Mouse (Mus musculus): ENCODE results near the gene Tacc2.
"Not testable (repeated sequence)": the region's sequence is repeated elsewhere in the genome, so short reads cannot be mapped to it uniquely, and the experiment has no call there.

Gene Tacc2

DNA sequence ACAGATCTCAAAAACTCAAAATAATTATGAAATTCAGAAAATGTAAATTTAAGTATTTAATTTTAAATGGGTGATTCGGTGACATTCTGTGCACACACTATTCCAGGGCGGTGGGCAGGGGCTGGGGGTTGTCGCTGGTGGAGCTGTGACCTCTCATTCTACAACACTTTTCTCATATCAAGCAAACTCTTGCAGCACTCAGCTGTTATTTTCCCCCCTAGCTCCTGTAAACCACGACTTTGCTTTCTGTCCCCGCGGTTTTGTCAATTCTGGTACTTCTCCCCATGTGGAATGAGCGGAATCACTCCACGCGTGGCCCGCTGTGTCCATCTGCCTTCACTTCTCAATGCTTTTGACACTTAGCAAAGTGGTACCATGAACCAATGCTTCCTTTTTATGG, 3.5 kb upstream of the Tacc2 start:
- no peak for DNase-seq

DNA sequence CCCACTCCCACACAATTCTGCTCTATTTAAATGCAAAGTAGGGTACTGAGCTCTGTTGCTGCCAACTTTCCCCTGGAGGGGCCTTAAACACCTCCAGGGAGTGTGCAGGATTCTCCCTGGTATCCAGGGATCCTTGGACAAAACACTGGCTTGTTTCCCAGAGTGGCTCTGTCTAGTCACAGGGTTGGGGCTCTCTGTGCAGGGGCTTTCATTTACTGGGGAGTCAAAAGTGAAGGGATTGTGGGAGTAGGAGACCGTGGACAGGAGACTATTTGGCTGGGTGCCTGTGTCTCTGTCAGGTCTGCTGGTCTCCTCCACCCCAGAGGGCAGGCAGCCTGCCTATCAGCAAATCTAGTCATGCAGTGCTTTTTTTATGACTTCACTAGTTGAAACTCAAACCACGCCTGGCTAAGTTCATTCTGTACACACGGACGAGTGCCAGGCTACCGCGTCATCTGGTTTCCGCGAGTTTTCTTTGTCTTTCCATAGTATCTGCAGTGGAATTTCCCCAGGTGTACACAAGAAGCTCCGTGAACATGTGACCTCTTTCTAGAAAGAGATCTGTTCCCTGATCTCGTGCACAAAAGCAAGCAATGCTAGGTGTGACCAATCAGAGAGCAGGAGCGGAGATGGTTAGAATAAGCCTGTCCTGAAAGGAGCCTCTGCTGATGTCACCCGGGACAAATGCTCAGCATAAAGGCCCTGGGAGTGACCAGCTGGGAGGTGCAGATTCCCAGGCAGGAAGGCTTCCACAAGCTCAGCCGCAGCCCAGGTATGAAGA, 2.8 kb upstream of the Tacc2 start:
- DNase-seq, result no peak

DNA sequence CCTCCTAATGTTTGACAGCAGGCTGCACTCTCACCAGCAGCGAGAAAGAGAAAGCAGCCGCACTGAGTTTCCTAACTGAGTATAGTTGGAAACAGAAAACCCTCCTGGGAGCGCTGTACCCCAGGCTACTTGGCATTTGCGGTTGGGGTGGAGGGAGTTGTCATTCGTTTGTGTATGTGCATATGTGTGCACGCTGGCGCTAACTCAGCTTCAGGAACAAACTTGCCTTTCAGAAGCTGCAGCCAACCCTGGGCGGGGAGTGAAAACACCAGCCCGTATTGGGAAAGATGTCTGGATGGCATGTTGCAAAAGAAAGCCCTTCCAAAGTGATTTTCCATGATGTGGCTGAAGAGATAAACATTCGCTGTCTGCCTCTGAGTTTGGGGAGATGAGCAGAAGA, 257 bp upstream of the Tacc2 start:
- DNase-seq, result no peak

DNA sequence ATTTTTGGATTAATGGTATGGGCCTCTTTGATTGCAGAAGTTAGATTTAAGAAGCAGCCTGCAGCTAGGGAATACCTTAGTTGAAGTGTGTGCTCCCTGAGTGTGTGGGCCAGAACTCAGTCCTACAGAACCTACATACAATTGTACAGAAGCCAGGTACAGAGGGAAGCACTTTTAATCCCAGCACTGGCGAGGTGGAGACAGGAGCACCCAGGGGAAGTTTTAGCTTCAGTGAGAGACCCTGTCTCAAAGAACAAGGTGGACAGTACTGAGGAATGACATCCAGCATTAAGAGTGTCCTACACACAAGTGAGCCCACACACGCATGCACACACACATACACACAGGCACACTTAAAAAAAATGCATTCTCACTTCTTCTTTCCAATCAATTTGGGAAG, 828 bp downstream of the Tacc2 start:
- no peak for DNase-seq

DNA sequence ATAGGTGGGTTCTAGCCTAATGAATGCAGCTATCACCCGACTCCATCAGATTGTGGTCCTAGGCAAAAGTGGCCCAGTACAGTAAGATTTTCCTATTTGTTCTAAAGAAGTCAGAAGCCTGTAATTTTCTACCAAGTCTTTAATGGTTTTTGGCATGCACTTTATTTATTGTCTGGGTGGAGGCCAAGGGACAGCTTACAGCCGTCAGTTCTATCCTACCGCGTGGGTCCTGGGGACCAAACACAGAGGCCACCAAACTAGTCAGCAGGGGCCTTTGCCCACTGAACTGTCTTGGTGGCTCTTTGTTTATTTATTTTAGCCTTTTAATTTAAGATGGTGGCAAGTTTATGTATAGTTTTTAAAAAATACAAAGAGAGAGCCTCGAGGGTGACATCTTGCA, 1.4 kb downstream of the Tacc2 start:
- DNase-seq, result no peak

DNA sequence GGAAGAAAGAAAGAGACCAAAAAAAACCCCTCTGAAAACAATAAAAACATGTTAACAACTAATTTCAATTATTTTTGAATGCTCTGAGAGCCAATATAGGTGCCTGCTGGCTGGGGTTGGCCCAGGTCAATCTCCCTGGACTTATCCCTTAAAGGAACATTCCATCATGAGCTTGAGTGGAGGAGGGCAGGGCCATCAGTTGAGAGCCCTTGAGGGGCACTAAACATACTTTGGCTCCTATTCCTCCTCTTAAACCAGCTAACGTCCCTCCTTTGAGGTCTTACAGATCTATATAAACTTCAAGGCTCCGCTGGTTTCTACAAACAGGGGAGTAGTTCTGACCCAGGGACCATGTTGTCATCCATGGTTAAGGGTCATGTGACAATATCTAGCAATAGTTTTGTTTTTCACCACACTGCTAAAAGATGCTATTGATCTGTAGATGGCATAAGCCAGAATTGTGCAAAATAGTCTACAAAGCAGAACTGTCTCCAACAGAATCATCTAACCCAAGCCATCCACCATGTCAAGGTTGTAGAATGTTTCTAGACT, 9.4 kb downstream of the Tacc2 start:
- no peak for DNase-seq

DNA sequence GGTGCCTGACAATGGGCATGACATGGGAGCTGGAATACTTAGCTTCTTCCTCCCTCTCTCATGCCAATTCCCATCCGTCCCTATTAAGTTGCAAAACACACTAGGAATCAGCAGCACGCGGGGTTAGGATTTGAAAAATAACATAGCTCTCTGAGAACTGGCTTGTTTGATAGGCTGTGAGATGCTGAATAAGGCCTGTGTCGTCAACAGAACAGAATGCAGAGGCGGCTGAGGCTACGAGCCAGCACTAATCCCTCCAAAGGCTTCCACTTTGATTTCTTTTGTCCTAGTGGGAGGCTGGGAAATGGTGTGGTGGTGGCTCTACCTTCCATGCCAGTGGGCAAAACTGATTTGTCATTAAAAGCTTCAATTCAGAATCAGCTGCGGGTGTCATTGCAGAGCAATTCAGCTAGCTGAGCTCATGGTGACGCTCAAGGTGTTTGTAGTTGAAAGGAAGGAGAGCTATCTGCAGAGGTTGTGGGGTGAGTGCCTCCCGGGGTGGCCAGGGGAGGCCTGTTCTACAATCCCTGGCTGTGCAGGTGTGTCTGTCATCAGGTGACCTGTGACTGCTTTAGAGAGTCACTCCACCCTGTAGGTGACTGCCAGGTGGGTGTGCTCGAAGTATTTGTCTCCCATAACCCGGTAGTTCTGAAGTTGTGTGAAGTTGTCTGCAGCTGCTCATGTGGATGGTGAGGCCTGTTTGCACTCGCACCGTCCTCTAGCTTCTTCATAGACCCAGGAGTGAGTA, 13.0 kb downstream of the Tacc2 start:
- no peak for DNase-seq

DNA sequence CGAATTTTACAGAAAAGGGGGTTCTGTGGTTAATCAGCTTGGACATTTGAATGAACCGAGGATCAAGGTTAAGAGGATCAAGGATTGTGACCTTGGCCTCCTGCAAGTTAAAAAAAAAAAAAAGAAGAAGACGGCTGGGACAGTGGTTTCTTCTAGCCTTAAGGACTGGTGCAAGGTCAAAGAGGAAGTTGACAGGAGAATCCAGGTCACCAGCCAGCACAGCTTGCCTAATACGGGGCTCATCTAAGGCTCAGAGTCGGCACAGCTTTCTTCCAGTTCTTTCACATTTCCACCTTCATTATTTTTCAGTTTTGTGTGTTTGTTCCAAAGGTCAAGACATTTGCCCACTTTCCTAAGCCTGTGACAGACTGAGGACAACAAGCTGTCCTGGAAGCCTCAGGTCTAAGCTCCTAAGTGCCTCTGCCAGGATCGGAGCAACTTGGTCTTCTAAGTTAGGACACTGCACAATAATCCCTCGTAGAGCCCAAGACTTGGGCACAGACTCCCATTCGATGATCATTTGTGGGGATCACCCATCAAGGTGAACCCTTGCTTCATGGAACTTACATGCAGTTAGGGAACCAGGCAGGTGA, 13.7 kb downstream of the Tacc2 start:
- DNase-seq, result no peak

DNA sequence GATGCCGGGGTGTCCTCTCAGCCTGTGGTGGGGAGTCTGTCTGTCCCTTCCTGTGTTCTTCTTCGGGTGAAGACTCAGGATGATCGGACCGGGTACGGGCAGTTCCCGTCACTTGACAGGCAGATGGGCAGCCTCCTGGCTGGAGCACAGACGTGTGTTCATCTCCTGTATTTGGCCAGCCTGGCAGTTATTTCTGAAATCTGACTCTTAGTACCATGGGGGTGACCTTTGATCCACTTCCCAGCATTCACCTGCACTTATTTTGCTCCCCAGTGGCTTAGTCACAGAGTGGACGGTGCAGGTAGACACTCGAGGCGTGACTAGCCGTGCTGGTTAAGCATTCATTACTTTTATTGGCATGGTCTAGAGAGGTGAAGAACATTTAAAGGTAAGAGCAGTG, 15.7 kb downstream of the Tacc2 start:
- not testable (repeated sequence) for DNase-seq

DNA sequence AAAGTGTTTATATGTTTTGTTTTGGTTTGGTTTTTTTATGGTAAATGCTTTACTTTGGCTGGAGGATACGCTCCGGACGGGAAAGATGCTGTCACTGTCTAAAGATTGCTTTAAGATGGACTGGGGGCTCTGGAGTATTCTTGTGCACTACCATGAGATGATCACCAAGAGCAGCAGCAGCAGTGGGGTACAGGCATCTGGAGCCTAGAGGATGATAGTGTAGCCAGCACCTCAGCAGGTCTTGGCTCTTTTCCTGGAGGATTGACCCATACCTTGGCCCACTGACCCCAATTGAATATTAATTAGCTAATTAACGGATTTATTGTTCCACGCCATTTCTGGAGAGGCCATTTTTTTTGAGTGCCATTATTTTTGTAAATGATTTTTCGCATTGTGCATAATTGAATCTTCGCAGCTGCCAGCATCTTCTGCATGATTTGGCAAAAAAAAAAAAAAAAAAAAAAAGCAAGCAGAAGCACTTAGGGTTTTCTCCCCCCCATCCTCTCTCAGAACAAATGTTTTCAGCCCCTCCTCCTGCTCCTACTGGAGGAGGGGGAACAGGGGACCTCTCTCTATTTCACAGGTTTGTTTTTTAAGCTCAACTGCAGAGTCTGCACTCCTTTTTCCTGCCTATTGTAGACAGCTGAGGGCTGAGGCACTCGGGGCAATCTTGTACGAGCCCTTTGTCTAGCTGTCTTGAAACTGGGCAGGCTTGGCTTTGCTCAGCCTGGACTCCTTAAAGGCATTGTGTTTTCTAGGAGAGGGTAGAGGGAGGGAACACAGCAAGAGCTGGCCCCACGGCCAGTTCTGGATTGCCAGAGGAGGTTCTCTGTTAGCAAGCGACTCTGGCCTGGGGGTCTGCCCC, 16.4 kb downstream of the Tacc2 start:
- DNase-seq, result peak; percentile 24

DNA sequence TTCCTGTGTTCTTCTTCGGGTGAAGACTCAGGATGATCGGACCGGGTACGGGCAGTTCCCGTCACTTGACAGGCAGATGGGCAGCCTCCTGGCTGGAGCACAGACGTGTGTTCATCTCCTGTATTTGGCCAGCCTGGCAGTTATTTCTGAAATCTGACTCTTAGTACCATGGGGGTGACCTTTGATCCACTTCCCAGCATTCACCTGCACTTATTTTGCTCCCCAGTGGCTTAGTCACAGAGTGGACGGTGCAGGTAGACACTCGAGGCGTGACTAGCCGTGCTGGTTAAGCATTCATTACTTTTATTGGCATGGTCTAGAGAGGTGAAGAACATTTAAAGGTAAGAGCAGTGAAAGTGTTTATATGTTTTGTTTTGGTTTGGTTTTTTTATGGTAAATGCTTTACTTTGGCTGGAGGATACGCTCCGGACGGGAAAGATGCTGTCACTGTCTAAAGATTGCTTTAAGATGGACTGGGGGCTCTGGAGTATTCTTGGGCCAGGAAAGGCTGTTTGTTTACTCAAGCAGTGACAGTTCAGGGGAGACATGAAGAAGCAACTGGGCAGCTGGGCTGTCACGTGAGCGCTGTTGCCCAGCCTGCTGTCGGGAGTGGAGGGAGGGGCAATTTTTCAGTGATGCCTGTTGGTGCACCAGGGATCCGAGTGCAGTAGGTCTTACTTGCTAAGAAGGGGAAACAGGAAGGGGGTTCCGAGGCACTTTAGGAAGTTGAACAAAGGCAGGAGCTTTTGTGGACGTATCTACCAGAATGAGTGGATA, 19.0 kb downstream of the Tacc2 start:
- not testable (repeated sequence) for DNase-seq

DNA sequence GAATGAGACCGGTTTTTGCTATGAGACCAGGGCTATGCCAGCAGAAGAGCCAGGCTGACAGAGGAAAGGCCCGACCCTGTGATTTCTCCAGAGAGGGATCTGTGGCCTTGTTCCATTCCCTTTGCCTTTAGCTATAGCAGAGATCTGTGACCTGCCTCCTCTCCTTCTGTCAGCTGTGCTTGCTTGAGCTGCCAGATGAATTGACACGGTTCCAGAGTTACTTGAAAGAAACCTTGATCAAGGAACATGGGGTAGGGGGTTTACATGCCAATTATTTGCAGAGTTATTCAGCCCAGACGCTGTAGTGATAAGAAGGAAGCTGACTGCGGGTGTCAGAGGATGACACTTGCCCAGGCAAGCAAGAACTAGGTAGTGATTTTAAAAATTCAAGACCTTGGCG, 20.3 kb downstream of the Tacc2 start:
- DNase-seq, result no peak

DNA sequence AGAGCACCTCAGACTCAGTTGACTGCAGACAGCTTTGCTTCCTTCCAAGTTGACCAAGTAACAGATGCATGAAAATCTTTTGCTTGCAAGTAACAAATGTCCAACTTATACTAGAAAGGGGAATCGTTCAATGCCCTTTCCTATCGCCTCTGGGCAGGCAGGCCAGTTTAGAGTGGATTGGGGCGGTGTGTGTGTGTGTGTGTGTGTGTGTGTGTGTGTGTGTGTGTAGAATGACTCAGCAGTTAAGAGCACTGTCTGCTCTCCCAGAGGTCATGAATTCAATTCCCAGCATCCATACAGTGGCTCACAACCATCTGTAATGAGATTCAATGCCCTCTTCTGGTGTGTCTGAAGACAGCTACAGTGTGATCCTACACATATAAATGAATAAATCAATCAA, 22.8 kb downstream of the Tacc2 start:
- DNase-seq, result no peak

DNA sequence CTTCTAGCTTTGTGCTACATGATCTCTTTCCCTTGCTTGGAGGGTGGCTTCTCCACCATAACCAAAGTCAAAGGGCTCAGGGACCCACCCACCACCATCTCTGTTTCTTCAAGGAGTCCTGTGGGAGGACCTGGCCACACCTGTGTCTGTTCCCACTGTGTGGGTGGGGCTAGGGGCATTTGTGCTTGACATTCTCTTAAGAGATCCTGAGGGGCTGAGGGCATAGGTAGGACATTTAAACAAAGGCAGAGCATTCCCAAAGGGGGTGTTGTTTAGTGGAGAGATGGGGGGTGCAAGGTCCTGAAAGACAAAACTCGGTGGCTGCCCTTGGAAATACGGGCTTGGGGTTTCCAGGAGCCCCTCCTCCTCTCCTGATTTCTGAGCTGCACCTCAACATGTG, 23.3 kb downstream of the Tacc2 start:
- no peak for DNase-seq

DNA sequence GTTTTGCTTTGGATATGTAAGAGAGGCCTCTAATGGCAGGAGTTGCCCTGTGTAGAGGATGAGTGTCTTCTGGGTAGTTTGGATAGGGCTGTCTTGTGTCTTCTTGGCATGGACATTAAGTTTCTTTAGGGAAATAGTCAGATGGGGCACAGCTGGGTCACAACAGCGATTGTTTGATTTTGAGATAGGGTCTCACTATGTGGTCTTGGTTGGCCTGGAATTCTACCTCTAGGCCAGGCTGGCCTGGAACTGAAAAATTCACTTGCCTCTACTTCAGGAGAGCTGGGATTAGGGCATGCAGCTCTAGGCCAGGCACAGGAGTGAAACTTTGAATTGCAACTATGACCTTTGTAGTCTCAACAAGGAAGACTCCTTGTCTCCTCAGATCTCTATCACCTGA, 25.6 kb downstream of the Tacc2 start:
- DNase-seq, result no peak

DNA sequence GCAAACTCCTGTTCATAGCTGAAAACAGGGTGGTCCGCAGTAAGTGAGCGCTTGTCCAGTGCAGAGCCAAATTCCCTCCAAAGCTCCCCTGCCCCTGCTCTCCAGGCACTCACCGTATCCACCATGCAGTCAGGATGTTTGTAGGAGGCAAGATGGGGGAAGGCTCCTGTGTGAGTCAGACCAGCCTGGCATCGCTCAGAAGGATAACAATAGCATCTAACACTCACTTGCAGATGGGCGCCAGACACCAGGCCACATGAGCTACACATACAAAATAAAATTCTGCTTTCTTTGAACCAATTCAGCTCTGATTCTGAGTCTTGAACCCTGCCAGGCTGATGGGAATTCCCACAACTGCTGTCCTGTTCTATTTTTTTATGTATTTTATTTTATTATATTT, 26.3 kb downstream of the Tacc2 start:
- no peak for DNase-seq

DNA sequence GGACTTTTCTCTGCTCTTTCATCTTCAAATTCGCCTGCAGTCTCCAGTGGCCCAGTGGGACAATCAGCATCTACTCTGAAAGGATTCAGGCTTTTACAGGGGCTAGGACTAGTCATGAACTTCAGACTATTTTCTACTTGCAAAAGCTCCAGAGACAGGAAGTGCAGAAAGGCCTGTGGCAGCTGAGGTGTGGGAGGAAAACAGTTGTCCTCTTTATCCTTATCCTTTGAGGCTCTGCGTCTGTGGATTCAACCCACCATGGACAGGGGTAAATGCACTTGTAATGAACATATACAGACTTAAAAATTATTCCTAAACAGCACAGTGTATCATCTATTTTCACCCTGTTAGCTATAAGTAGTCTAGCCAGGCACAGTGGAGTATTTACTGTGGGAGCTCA, 27.2 kb downstream of the Tacc2 start:
- DNase-seq, result no peak

DNA sequence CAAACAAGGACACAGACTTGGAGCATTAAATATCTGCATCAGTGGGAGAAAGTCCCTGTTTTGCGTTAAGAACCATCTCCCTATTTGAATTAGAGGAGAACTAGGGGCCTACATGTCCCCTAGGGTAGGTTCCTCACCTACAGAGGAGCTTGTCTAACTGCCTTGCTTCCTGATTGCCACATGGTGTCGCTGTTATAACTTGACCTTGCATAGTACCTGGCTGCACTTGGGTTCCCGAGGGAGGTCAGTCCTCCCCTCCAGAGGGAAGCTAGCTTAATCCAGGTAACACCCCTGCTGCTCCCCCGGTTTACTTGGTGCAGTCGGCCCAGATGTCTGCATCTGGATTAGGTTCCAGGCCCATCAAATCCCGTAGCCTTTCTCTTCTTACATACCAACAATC, 27.9 kb downstream of the Tacc2 start:
- DNase-seq, result no peak

DNA sequence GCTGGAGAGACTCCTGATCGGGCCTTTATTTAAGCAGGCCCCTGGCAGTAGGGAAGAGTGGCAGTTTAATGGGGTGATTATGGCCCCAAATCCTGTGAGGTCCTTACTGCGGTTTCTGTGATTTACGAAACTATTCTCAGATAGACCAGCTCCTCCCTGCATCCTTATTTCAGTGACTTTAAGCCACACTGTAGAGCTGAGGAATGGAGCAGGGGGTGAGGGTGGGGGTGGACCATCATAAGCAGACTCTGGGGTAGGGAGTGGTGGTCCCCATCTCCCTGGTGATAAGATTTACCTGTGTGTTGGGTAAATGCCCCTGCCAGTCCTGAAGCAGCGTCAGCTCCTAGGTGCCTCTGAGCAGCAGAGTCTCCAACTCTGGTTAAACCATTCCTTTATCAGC, 29.7 kb downstream of the Tacc2 start:
- DNase-seq, result no peak

DNA sequence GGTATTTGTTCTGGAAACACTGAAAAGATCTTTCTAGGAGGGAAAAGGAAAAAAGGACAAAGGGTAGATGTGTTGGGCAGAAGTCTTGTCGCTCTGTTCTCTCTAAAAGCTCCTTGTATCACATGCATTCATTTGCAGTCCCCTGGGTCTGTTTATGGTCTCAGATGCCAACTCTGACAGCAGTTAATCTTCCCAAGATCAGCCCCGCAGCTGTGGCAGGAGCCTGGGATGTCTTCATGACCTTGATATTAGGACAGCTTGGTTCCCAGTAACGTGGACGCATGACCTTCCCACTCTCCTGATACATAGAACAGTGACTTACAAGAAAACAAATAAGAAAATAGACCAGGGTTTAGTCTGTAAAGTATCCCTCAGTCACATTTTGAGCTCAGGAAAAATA, 36.7 kb downstream of the Tacc2 start:
- no peak for DNase-seq

DNA sequence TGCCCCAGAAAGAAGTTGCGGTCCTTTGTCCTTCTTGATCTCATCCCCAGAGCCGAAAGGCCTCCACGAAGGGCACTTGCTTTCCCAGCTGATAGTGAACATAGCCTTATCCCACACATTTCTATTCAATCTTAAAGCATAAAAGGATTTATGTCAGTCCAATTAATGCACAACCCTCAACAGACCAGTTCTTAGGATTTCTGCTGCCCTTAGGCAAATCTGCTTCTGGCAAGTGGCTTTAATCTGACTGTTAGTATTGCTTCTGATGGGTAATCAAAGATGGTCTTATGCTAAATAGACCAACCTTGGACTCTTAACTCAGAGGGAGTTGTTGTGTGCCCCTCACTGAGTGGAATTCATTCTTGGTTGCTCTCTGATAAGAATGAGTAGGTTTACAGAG, 40.4 kb downstream of the Tacc2 start:
- no peak for DNase-seq

DNA sequence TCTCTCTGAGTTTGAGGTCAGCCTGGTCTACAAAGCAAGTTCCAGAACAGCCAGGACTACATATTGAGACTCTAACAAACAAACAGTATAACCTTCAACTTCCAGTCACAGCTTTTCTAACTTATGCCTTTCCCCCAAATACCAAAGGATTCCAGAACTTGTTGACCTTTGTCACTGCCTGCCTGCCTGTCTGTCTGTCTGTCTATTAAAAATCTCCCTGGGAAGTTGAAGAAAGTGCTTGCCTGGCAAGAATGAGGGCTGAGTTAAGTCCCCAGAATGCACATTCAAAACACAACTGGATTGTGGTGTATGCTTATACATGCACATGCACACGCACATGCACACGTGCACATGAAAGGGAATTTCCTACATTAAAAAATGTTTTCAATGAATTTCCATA, 43.8 kb downstream of the Tacc2 start:
- no peak for DNase-seq
